Mouse (Mus musculus) liver, embryonic 15.5 days (tissue): ENCODE data around the gene Dhrs3. TPM values are rescaled to one million over a fixed set of nuclear protein-coding genes. Genes with fewer than 3 reads are reported as not detected.

Source experiments
- ATAC-seq: fragments of 200-750 bp; cut with Nextera tagmentation; 2 replicates; pipeline ENCODE4 v1.8.0; 2017; ENCODE audit warnings: moderate number of reproducible peaks, mild to moderate bottlenecking, moderate library complexity; ENCODE audit not compliant: insufficient read depth
- H3K27ac ChIP-seq: fragments of 300-500 bp; sonication (generic); replicated peaks from 2 replicates; pipeline ENCODE4 v1.5.1; 2015; ENCODE audit warnings: mild to moderate bottlenecking, inconsistent platforms
- H3K27me3 ChIP-seq: fragments of 300-500 bp; sonication (generic); 2 replicates; pipeline ENCODE4 v1.6.1; 2015; ENCODE audit warnings: mild to moderate bottlenecking, inconsistent platforms
- H3K36me3 ChIP-seq: fragments of 300-500 bp; sonication (generic); replicated peaks from 2 replicates; pipeline ENCODE4 v1.6.1; 2015; ENCODE audit warnings: moderate library complexity, mild to moderate bottlenecking, inconsistent platforms
- H3K4me1 ChIP-seq: fragments of 300-500 bp; sonication (generic); replicated peaks from 2 replicates; pipeline ENCODE4 v1.6.1; 2015; ENCODE audit warnings: inconsistent platforms
- H3K4me2 ChIP-seq: fragments of 300-500 bp; sonication (generic); 2 replicates; pipeline ENCODE4 v1.6.1; 2015; ENCODE audit warnings: moderate library complexity, mild to moderate bottlenecking, inconsistent platforms
- H3K4me3 ChIP-seq: fragments of 300-500 bp; sonication (generic); replicated peaks from 2 replicates; pipeline ENCODE4 v1.5.1; 2015; ENCODE audit warnings: mild to moderate bottlenecking, inconsistent platforms
- H3K9ac ChIP-seq: fragments of 300-500 bp; sonication (generic); 2 replicates; pipeline ENCODE4 v1.6.1; 2015; ENCODE audit warnings: moderate library complexity, mild to moderate bottlenecking, inconsistent platforms
- H3K9me3 ChIP-seq: fragments of 300-500 bp; sonication (generic); replicated peaks from 2 replicates; pipeline ENCODE4 v1.6.1; 2016; ENCODE audit warnings: inconsistent platforms
- WGBS: fragments of 180-500 bp; shearing (Covaris S2); methylation state at CpG from one replicate; pipeline ENCODE4 v1.1.7; 2015; ENCODE audit warnings: mixed read lengths; ENCODE audit not compliant: insufficient replicate concordance; 5-methylcytosine and 5-hydroxymethylcytosine counted together
- polyA plus RNA-seq: library from polyadenylated mRNA; unstranded; fragments of >200 nt; fragmentation: Nextera tagmentation; extraction: Ambion mirVana; gene quantifications from 2 replicates; pipeline ENCODE4 v1.2.1, GENCODE M21; 2015

The Dhrs3 gene
- polyA plus RNA-seq, 1 experiment from 2014 or later: 27.6 TPM

GRCm38 (mm10) chr4:144916520-144916919 lies 23.9 kb downstream of the Dhrs3 start:
- H3K4me1 ChIP-seq: peaks cover 12% of the 10 kb centered on the region
- no peaks in the 10 kb centered on the region for H3K9me3 ChIP-seq
- H3K27me3 ChIP-seq: no peaks in the 10 kb centered on the region
- H3K27ac ChIP-seq: no peak overlapping the region
- peaks cover 29% of the 10 kb centered on the region for H3K36me3 ChIP-seq
- H3K9ac ChIP-seq: no peak overlapping the region
- no peak for ATAC-seq
- H3K4me3 ChIP-seq: no peak overlapping the region
- 61% methylated on average over 6 of the region's 6 CpGs for WGBS
- no peak overlapping the region for H3K4me2 ChIP-seq

GRCm38 (mm10) chr4:144917101-144917500 lies 24.5 kb downstream of the Dhrs3 start:
- Histone ChIP-seq H3K4me3 (no peak overlapping the region), H3K4me2 (no peak overlapping the region), H3K36me3 (peaks cover 30% of the 10 kb centered on the region), H3K9ac (no peak overlapping the region), H3K27ac (no peak overlapping the region), H3K27me3 (no peaks in the 10 kb centered on the region), H3K4me1 (peaks cover 12% of the 10 kb centered on the region), H3K9me3 (no peaks in the 10 kb centered on the region)
- 54% methylated on average over 4 of the region's 4 CpGs for WGBS
- no peak for ATAC-seq

GRCm38 (mm10) chr4:144918501-144918900 lies 25.9 kb downstream of the Dhrs3 start:
- Histone ChIP-seq H3K4me2 (no peak overlapping the region), H3K27ac (no peak overlapping the region), H3K27me3 (no peaks in the 10 kb centered on the region), H3K9me3 (no peaks in the 10 kb centered on the region), H3K4me1 (peaks cover 5% of the 10 kb centered on the region; the same call in 1 of the 2 replicates), H3K4me3 (no peak overlapping the region), H3K36me3 (peaks cover 39% of the 10 kb centered on the region), H3K9ac (no peak overlapping the region)
- no peak for ATAC-seq
- 81% methylated on average over 10 of the region's 10 CpGs for WGBS

GRCm38 (mm10) chr4:144928693-144929436 lies 36.2 kb downstream of the Dhrs3 start:
- no peak overlapping the region for H3K27ac ChIP-seq
- WGBS: 66% methylated on average over 5 of the region's 5 CpGs

GRCm38 (mm10) chr4:144929811-144930221 lies 37.2 kb downstream of the Dhrs3 start:
- no peak for ATAC-seq
- H3K4me2 ChIP-seq: no peak overlapping the region
- 67% methylated on average over 1 of the region's 1 CpGs for WGBS
- H3K36me3 ChIP-seq: peaks cover 20% of the 10 kb centered on the region
- H3K27ac ChIP-seq: no peak overlapping the region
- no peak overlapping the region for H3K9ac ChIP-seq
- no peaks in the 10 kb centered on the region for H3K9me3 ChIP-seq
- H3K27me3 ChIP-seq: no peaks in the 10 kb centered on the region
- H3K4me3 ChIP-seq: no peak overlapping the region
- H3K4me1 ChIP-seq: no peaks in the 10 kb centered on the region; the same call in 1 of the 2 replicates

More at GRCm38 (mm10) chr4:144928693-144929436, 36.2 kb downstream of the Dhrs3 start:
- Histone ChIP-seq H3K27me3 (no peaks in the 10 kb centered on the region), H3K4me2 (no peak overlapping the region), H3K9ac (no peak overlapping the region), H3K4me3 (no peak overlapping the region), H3K9me3 (no peaks in the 10 kb centered on the region), H3K4me1 (no peaks in the 10 kb centered on the region; the same call in 1 of the 2 replicates), H3K36me3 (peaks cover 22% of the 10 kb centered on the region)
- ATAC-seq: no peak

- Histone ChIP-seq H3K4me1 (no peaks in the 10 kb centered on the region; the same call in 1 of the 2 replicates), H3K9me3 (no peaks in the 10 kb centered on the region), H3K9ac (no peak overlapping the region), H3K27me3 (no peaks in the 10 kb centered on the region), H3K4me3 (no peak overlapping the region), H3K27ac (no peak overlapping the region), H3K4me2 (no peak overlapping the region), H3K36me3 (peaks cover 20% of the 10 kb centered on the region)
- no peak for ATAC-seq
- WGBS: 26% methylated on average over 10 of the region's 10 CpGs
Observed at GRCm38 (mm10) chr4:144930366-144930765, 37.7 kb downstream of the Dhrs3 start.

GRCm38 (mm10) chr4:144931167-144931566 lies 38.5 kb downstream of the Dhrs3 start:
- ATAC-seq: no peak
- 83% methylated on average over 7 of the region's 7 CpGs for WGBS
- H3K27ac ChIP-seq: no peak overlapping the region
- no peaks in the 10 kb centered on the region; the same call in 1 of the 2 replicates for H3K4me1 ChIP-seq
- no peak overlapping the region for H3K4me2 ChIP-seq
- H3K9ac ChIP-seq: no peak overlapping the region
- H3K36me3 ChIP-seq: peaks cover 17% of the 10 kb centered on the region
- H3K9me3 ChIP-seq: no peaks in the 10 kb centered on the region
- no peaks in the 10 kb centered on the region for H3K27me3 ChIP-seq
- H3K4me3 ChIP-seq: no peak overlapping the region

- Histone ChIP-seq H3K27me3 (no peaks in the 10 kb centered on the region), H3K4me2 (no peak overlapping the region), H3K4me1 (no peaks in the 10 kb centered on the region; the same call in 1 of the 2 replicates), H3K9me3 (no peaks in the 10 kb centered on the region), H3K27ac (no peak overlapping the region), H3K4me3 (no peak overlapping the region), H3K36me3 (no peaks in the 10 kb centered on the region), H3K9ac (no peak overlapping the region)
- no peak for ATAC-seq
- WGBS: 33% methylated on average over 1 of the region's 1 CpGs
Observed at GRCm38 (mm10) chr4:144934501-144934900, 41.9 kb downstream of the Dhrs3 start.

- WGBS: 58% methylated on average over 3 of the region's 3 CpGs
- H3K36me3 ChIP-seq: no peaks in the 10 kb centered on the region
- H3K27ac ChIP-seq: no peak overlapping the region
- no peak overlapping the region for H3K9ac ChIP-seq
- H3K9me3 ChIP-seq: no peaks in the 10 kb centered on the region
- H3K4me2 ChIP-seq: no peak overlapping the region
- ATAC-seq: no peak
- no peaks in the 10 kb centered on the region for H3K27me3 ChIP-seq
- H3K4me3 ChIP-seq: no peak overlapping the region
- no peaks in the 10 kb centered on the region; the same call in 1 of the 2 replicates for H3K4me1 ChIP-seq
Observed at GRCm38 (mm10) chr4:144936563-144937154, 44.0 kb downstream of the Dhrs3 start.

GRCm38 (mm10) chr4:144939847-144940411 lies 47.3 kb downstream of the Dhrs3 start:
- Histone ChIP-seq H3K4me2 (no peak overlapping the region), H3K4me1 (peaks cover 7% of the 10 kb centered on the region; the same call in 1 of the 2 replicates), H3K36me3 (no peaks in the 10 kb centered on the region), H3K9ac (no peak overlapping the region), H3K27me3 (no peaks in the 10 kb centered on the region), H3K27ac (no peak overlapping the region), H3K9me3 (no peaks in the 10 kb centered on the region), H3K4me3 (no peak overlapping the region)
- ATAC-seq: no peak
- 64% methylated on average over 4 of the region's 4 CpGs for whole genome bisulfite sequencing

GRCm38 (mm10) chr4:144940796-144941462 lies 48.3 kb downstream of the Dhrs3 start:
- Histone ChIP-seq H3K27ac (no peak overlapping the region), H3K4me1 (peaks cover 7% of the 10 kb centered on the region; the same call in 1 of the 2 replicates), H3K4me2 (no peak overlapping the region), H3K4me3 (no peak overlapping the region), H3K9ac (no peak overlapping the region), H3K27me3 (no peaks in the 10 kb centered on the region), H3K9me3 (no peaks in the 10 kb centered on the region), H3K36me3 (no peaks in the 10 kb centered on the region)
- WGBS: 70% methylated on average over 13 of the region's 13 CpGs
- no peak for ATAC-seq
